Mouse (Mus musculus): ENCODE data around the gene Ralbp1.

Ralbp1 gene

GRCm38 (mm10) chr17:65798446-65798845 lies 87.2 kb downstream of the Ralbp1 start:
- no peak for DNase-seq (ENCODE audit: low read depth, low spot score)

Data from retina, postnatal 7 days (tissue).